Mouse (Mus musculus) common myeloid progenitor, adult 5-6 weeks (primary cell): ENCODE results near the gene Itga6. TPM values are rescaled to one million over a fixed set of nuclear protein-coding genes. Genes with fewer than 3 reads are reported as not detected.

ENCODE experiments used
- ATAC-seq: replicated peaks from 2 replicates; pipeline ENCODE4 v1.8.0; 2016; ENCODE audit warnings: low read depth, mild to moderate bottlenecking, moderate TSS enrichment, inconsistent platforms; ENCODE audit not compliant: poor library complexity, severe bottlenecking
- total RNA-seq: library from RNA; stranded (forward); fragments of 200-1000, 187-1606 nt; gene quantifications from 2 replicates; pipeline ENCODE4 v1.2.3, GENCODE M21; 2017

Itga6 gene
- total RNA-seq, 1 experiment from 2014 or later, result 70.6 TPM

GRCm38 (mm10) chr2:71828928-71829327 lies 83.5 kb downstream of the Itga6 start:
- ATAC-seq, result no peak

- ATAC-seq, result no peak
Observed at GRCm38 (mm10) chr2:71833626-71834025, 88.2 kb downstream of the Itga6 start.

GRCm38 (mm10) chr2:71834371-71834770 lies 89.0 kb downstream of the Itga6 start:
- ATAC-seq, result no peak

- ATAC-seq, result no peak
Observed at GRCm38 (mm10) chr2:71835556-71835955, 90.1 kb downstream of the Itga6 start.

GRCm38 (mm10) chr2:71836232-71836631 lies 90.8 kb downstream of the Itga6 start:
- ATAC-seq, result no peak

GRCm38 (mm10) chr2:71837261-71837660 lies 91.8 kb downstream of the Itga6 start:
- ATAC-seq, result no peak

GRCm38 (mm10) chr2:71837791-71838190 lies 92.4 kb downstream of the Itga6 start:
- peak; percentile 66 for ATAC-seq

- ATAC-seq, result peak; percentile 88
Observed at GRCm38 (mm10) chr2:71843316-71843715, 97.9 kb downstream of the Itga6 start.

GRCm38 (mm10) chr2:71844906-71845305 lies 99.5 kb downstream of the Itga6 start:
- ATAC-seq, result no peak

GRCm38 (mm10) chr2:71852161-71852560 lies 106.7 kb downstream of the Itga6 start:
- ATAC-seq, result peak; percentile 62; the same call in 1 of the 2 replicates

GRCm38 (mm10) chr2:71855076-71855475 lies 109.7 kb downstream of the Itga6 start:
- no peak for ATAC-seq

GRCm38 (mm10) chr2:71863531-71864173 lies 118.2 kb downstream of the Itga6 start:
- ATAC-seq, result peak; percentile 42

- no peak for ATAC-seq
Observed at GRCm38 (mm10) chr2:71865022-71865421, 119.6 kb downstream of the Itga6 start.

GRCm38 (mm10) chr2:71865935-71866334 lies 120.5 kb downstream of the Itga6 start:
- peak; percentile 19 for ATAC-seq

GRCm38 (mm10) chr2:71866565-71866964 lies 121.1 kb downstream of the Itga6 start:
- ATAC-seq, result peak; percentile 47

- ATAC-seq, result no peak
Observed at GRCm38 (mm10) chr2:71867019-71867418, 121.6 kb downstream of the Itga6 start.

GRCm38 (mm10) chr2:71867480-71867879 lies 122.1 kb downstream of the Itga6 start:
- no peak for ATAC-seq

- ATAC-seq, result no peak
Observed at GRCm38 (mm10) chr2:71868256-71868655, 122.8 kb downstream of the Itga6 start.

GRCm38 (mm10) chr2:71872141-71872540 lies 126.7 kb downstream of the Itga6 start:
- ATAC-seq, result no peak

- ATAC-seq, result peak; percentile 93
Observed at GRCm38 (mm10) chr2:71872801-71873443, 127.5 kb downstream of the Itga6 start, which contains the start of gene Pdk1. Gene Pdk1 (plus strand): TSS chr2:71873224.

- ATAC-seq, result peak; percentile 43
Observed at GRCm38 (mm10) chr2:71873474-71874322, 128.3 kb downstream of the Itga6 start.
